Mouse (Mus musculus): ENCODE results near the gene Zzef1. TPM values are rescaled to one million over a fixed set of nuclear protein-coding genes. Genes with fewer than 3 reads are reported as not detected.

Zzef1 gene
- polyA plus RNA-seq, 1 experiment: 25.8 TPM

DNA sequence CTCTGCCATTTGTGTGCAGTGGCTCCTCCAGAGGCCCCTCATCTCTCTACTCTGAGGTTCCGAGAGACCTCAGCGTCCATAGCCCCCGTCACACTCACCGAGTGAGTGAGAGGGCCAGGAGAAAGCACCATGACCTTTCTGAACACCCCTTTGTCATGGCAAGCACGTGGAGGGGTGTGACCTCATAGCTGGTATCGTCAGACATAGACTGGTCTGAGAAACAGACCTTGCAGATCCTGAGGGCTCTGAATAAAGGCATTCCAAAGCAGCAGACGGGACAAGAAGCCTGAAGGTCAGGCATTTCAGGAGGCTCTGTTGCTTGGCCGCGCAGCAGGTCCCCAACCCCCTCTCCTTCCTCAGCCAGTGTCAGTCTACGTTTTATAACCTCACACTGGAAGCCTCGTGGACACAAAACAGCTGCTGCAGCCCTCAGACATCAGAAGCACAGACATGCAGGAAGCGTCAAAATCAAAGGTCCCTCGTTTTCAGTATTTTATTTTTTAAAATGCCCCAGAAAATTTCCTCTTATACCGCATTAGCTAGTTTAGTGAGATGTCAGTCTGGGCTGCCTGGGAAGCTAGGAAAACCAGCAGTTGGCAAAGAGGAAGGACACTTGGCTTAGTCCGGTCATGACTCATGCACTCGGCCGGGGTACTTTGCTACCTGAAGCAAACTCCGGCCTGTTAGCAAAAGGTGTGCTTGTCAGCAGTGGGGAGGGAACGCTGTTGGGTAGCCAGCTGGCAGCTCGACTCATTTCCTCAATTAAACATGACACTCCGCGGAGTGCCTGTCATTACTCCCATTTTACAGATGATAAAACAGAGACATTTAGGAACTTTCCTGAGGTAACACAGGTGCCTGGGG is 155.3 kb downstream of the Zzef1 start:
- Histone ChIP-seq H3K4me3 (ENCODE audit: insufficient read depth, low read length) (no peak overlapping the region), H3K4me1 (ENCODE audit: control insufficient read depth, insufficient read depth, low read length) (peaks cover 54% of the 10 kb centered on the region), H3K27ac (ENCODE audit: insufficient read depth, low read depth, low read length) (no peak overlapping the region)
- no peak for TF ChIP-seq CTCF (IDR thresholded peaks at IDR 0.05; ENCODE audit: low read depth, low read length)
- TF ChIP-seq POLR2A (IDR thresholded peaks at IDR 0.05; ENCODE audit: borderline replicate concordance, low read depth, low read length): no peak

DNA sequence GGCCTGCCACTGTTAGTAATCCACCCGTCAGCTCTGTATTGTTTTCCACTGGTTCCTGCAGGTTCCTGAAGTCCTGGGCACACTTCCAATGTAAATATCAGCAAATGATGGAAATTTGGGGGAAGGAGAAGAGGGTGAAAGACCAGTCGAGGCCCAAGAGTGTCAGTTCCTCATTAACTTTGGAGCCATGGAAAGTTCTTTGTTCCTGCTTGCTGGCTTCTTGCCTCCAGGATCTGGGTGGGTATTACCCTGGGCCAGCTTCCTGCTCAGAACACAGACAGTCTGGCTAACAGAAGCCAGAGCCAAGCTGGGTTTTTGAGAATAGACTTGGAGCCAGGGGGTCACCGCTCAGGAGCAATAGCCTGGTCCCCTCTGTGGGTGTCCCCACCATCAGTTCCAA is 156.2 kb downstream of the Zzef1 start:
- Histone ChIP-seq H3K4me1 (ENCODE audit: control insufficient read depth, insufficient read depth, low read length) (peaks cover 48% of the 10 kb centered on the region), H3K27ac (ENCODE audit: insufficient read depth, low read depth, low read length) (no peak overlapping the region), H3K4me3 (ENCODE audit: insufficient read depth, low read length) (no peak overlapping the region)
- TF ChIP-seq POLR2A (IDR thresholded peaks at IDR 0.05; ENCODE audit: borderline replicate concordance, low read depth, low read length) (no peak), CTCF (IDR thresholded peaks at IDR 0.05; ENCODE audit: low read depth, low read length) (no peak)

DNA sequence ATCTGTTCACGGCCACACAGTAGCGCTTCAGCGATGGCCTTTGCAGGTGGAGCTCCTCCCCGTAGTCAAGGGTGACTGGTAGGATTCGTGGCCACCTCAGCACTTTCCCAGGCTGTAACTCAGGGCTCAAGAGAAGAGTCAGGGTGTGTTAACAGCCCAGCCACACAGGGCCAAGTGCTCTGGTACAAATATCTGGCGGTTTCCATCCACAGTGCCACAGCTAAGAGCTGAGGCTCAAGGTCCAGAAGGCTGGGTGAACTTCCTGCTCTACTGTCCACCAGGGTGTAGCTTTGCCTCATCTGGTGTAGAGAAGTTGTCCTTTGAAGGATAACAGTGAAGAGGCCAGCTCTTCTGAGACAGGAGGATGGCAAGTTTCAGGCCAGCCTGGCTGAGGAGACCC is 156.7 kb downstream of the Zzef1 start:
- Histone ChIP-seq H3K4me3 (ENCODE audit: insufficient read depth, low read length) (no peak overlapping the region), H3K27ac (ENCODE audit: insufficient read depth, low read depth, low read length) (no peak overlapping the region), H3K4me1 (ENCODE audit: control insufficient read depth, insufficient read depth, low read length) (peaks cover 50% of the 10 kb centered on the region)
- TF ChIP-seq POLR2A (IDR thresholded peaks at IDR 0.05; ENCODE audit: borderline replicate concordance, low read depth, low read length) (no peak), CTCF (IDR thresholded peaks at IDR 0.05; ENCODE audit: low read depth, low read length) (no peak)

- Histone ChIP-seq H3K27ac (ENCODE audit: insufficient read depth, low read depth, low read length) (no peak overlapping the region), H3K4me3 (ENCODE audit: insufficient read depth, low read length) (no peak overlapping the region), H3K4me1 (ENCODE audit: control insufficient read depth, insufficient read depth, low read length) (peaks cover 52% of the 10 kb centered on the region)
- no peak for TF ChIP-seq POLR2A (IDR thresholded peaks at IDR 0.05; ENCODE audit: borderline replicate concordance, low read depth, low read length)
- TF ChIP-seq CTCF (IDR thresholded peaks at IDR 0.05; ENCODE audit: low read depth, low read length): no peak
These were observed 157.1 kb downstream of the Zzef1 start for GRCm38 (mm10) chr11:72953116-72953439.

DNA sequence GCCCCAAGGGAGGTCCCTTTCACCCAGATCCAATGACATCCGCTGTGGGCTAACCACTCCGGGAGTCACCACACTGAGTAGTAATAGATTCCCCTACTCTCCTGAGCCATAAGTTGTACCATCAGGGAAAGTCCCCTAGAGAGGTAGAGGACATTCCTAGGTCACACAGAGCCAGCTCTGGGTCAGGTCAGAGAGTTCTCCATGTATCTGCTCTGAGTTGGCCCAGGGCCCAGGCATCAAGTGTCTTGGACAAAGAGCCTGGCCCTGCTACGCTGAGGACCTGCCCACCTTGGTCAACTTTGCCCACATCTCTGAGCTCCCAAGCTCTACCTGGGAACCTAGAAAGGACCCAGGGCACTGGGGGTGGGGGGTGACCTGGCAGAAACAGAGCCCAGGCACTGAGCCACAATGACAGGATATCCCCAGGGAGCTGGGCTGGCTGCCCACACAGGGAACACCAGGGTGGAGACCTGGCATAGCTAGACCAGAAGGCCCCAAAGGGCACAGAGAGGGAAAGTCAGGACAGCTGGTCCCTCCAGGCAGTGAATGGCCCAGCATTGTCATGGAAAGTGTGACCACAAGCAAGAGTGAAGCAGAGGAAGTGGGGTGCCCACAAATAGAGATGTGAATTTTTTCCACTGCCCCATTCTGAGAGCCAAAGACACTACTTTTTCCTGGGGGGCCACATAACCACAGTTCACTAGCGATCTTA is 157.6 kb downstream of the Zzef1 start:
- Histone ChIP-seq H3K4me1 (ENCODE audit: control insufficient read depth, insufficient read depth, low read length) (peaks cover 52% of the 10 kb centered on the region), H3K27ac (ENCODE audit: insufficient read depth, low read depth, low read length) (no peak overlapping the region), H3K4me3 (ENCODE audit: insufficient read depth, low read length) (no peak overlapping the region)
- TF ChIP-seq CTCF (IDR thresholded peaks at IDR 0.05; ENCODE audit: low read depth, low read length) (no peak), POLR2A (IDR thresholded peaks at IDR 0.05; ENCODE audit: borderline replicate concordance, low read depth, low read length) (no peak)

DNA sequence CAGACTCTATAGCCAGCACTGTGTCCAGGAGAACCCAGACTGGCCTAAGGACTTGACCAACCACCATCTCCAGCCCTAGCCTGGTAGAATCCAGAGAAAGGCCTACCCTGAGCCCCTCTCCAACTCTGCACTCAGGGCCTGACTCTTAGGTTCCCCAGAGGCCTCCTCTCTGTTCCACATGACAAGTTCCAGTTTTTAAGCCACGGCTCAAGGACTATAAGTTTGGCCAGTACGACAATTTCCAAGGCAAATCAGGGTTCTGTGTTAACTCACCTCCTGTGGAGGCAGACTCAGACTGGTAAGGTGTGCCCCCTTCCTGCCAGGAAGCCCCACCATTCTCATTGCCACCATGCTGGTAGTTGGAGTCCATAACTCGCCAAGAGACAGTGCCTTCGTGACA is 158.2 kb downstream of the Zzef1 start:
- Histone ChIP-seq H3K4me1 (ENCODE audit: control insufficient read depth, insufficient read depth, low read length) (peaks cover 52% of the 10 kb centered on the region), H3K4me3 (ENCODE audit: insufficient read depth, low read length) (no peak overlapping the region), H3K27ac (ENCODE audit: insufficient read depth, low read depth, low read length) (no peak overlapping the region)
- no peak for TF ChIP-seq CTCF (IDR thresholded peaks at IDR 0.05; ENCODE audit: low read depth, low read length)
- no peak for TF ChIP-seq POLR2A (IDR thresholded peaks at IDR 0.05; ENCODE audit: borderline replicate concordance, low read depth, low read length)

- peaks cover 52% of the 10 kb centered on the region for H3K4me1 ChIP-seq (ENCODE audit: control insufficient read depth, insufficient read depth, low read length)
- no peak overlapping the region for H3K27ac ChIP-seq (ENCODE audit: insufficient read depth, low read depth, low read length)
- no peak overlapping the region for H3K4me3 ChIP-seq (ENCODE audit: insufficient read depth, low read length)
- TF ChIP-seq POLR2A (IDR thresholded peaks at IDR 0.05; ENCODE audit: borderline replicate concordance, low read depth, low read length): no peak
- TF ChIP-seq CTCF (IDR thresholded peaks at IDR 0.05; ENCODE audit: low read depth, low read length): no peak
These were observed 159.4 kb downstream of the Zzef1 start for GRCm38 (mm10) chr11:72955339-72955974.

DNA sequence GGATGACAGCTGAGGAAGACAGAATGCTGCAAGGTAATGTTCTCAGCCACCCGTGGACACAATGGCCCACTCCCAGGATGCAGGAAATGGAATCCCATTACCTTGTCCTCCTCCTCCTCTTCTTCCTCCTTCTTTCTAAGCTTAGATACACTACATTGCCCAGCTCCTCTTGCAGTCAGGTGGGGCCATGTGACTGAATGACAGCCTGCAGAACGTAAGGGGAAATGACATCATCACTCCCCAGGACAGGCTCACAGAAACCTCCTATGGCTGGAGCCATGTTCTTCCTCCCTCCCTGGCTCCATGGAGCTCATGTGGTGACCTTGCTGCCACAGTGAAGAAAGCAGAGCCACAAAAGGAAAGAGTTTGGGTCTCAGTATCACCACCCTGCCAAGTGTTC is 161.3 kb downstream of the Zzef1 start:
- Histone ChIP-seq H3K4me1 (ENCODE audit: control insufficient read depth, insufficient read depth, low read length) (peaks cover 51% of the 10 kb centered on the region), H3K4me3 (ENCODE audit: insufficient read depth, low read length) (no peak overlapping the region), H3K27ac (ENCODE audit: insufficient read depth, low read depth, low read length) (no peak overlapping the region)
- TF ChIP-seq CTCF (IDR thresholded peaks at IDR 0.05; ENCODE audit: low read depth, low read length): no peak
- no peak for TF ChIP-seq POLR2A (IDR thresholded peaks at IDR 0.05; ENCODE audit: borderline replicate concordance, low read depth, low read length)

GRCm38 (mm10) chr11:72959924-72960679 is 164.1 kb downstream of the Zzef1 start:
- no peak overlapping the region for H3K4me3 ChIP-seq (ENCODE audit: insufficient read depth, low read length)
- no peak overlapping the region for H3K27ac ChIP-seq (ENCODE audit: insufficient read depth, low read depth, low read length)
- no peak for TF ChIP-seq POLR2A (IDR thresholded peaks at IDR 0.05; ENCODE audit: borderline replicate concordance, low read depth, low read length)
- no peak for TF ChIP-seq CTCF (IDR thresholded peaks at IDR 0.05; ENCODE audit: low read depth, low read length)
- peaks cover 26% of the 10 kb centered on the region for H3K4me1 ChIP-seq (ENCODE audit: control insufficient read depth, insufficient read depth, low read length)
